Mouse (Mus musculus): ENCODE data around the gene Lamtor5. TPM values are rescaled to one million over a fixed set of nuclear protein-coding genes. Genes with fewer than 3 reads are reported as not detected.

Lamtor5 gene
- total RNA-seq, 2 experiments from 2014 or later: 83.2 to 87.6 TPM

Other genes with a start within 250 kb of the Lamtor5 start
- gene Kcna3, start 242.7 kb upstream of the Lamtor5 start, total RNA-seq (2021): under 1 TPM; 0.56 to 0.72 TPM
- 1 to 10 TPM in 1 of 2 experiments, under 1 TPM in 1; 0.99 to 1.2 TPM for gene Kcna2, start 177.7 kb upstream of the Lamtor5 start, total RNA-seq (2021)
- not detected for gene Kcna10, start 95.8 kb upstream of the Lamtor5 start, total RNA-seq (2021)
- gene Cym, start 57.1 kb upstream of the Lamtor5 start, total RNA-seq (2021): under 1 TPM; 0.23 to 0.66 TPM
- not detected for gene A630076J17Rik, start 48.2 kb upstream of the Lamtor5 start, total RNA-seq (2021)
- 1 to 10 TPM; 1.1 to 1.7 TPM for gene Prok1, start 39.2 kb upstream of the Lamtor5 start, total RNA-seq (2021)
- gene Slc16a4, start 12.4 kb downstream of the Lamtor5 start, total RNA-seq (2021): under 1 TPM; 0.23 to 0.63 TPM
- gene Rbm15, start 54.8 kb downstream of the Lamtor5 start, total RNA-seq (2021): 10 to 100 TPM; 36.5 to 40.8 TPM
- gene Kcnc4, start 180.7 kb downstream of the Lamtor5 start, total RNA-seq (2021): 10 to 100 TPM in 1 of 2 experiments, 1 to 10 TPM in 1; 5.1 to 10.5 TPM
- 10 to 100 TPM in 1 of 2 experiments, 1 to 10 TPM in 1; 2.5 to 10.7 TPM for gene Slc6a17, start 239.2 kb downstream of the Lamtor5 start, total RNA-seq (2021)

Data from adrenal gland, postnatal 36 days (tissue).